Mouse (Mus musculus) cortical plate, adult 2 months (tissue): ENCODE results near the gene Mical2. TPM values are rescaled to one million over a fixed set of nuclear protein-coding genes. Genes with fewer than 3 reads are reported as not detected.

Experiments used
- H3K27ac ChIP-seq: fragments of 200-500 bp; 2 replicates; pipeline ENCODE4 v1.5.1; 2012; ENCODE audit warnings: low read length, control low read depth, inconsistent platforms; ENCODE audit not compliant: insufficient read depth
- H3K4me1 ChIP-seq: fragments of 200-500 bp; 2 replicates; pipeline ENCODE4 v1.6.1; 2011; ENCODE audit warnings: low read length; ENCODE audit not compliant: control insufficient read depth, insufficient read depth
- H3K4me3 ChIP-seq: fragments of 200-500 bp; 2 replicates; pipeline ENCODE4 v1.5.1; 2011; ENCODE audit warnings: mild to moderate bottlenecking, low read length, control low read depth; ENCODE audit not compliant: insufficient read depth
- CTCF ChIP-seq: fragments of 200-500 bp; IDR thresholded peaks from 2 replicates; pipeline ENCODE4 v1.5.1; 2011; ENCODE audit warnings: mild to moderate bottlenecking, control low read depth, low read length; ENCODE audit not compliant: insufficient read depth; ENCODE audit errors: extremely low read depth
- POLR2A ChIP-seq: fragments of 200-500 bp; IDR thresholded peaks from 2 replicates; pipeline ENCODE4 v1.6.1; 2011; ENCODE audit warnings: mild to moderate bottlenecking, low read length, control low read depth; ENCODE audit not compliant: insufficient read depth; ENCODE audit errors: extremely low read depth
- polyA plus RNA-seq: library from polyadenylated mRNA; depleted of rRNA; stranded (reverse); fragments of >200 nt; gene quantifications from 2 replicates; pipeline ENCODE4 v1.2.3, GENCODE M21; 2012; rRNA removed

Gene Mical2
- polyA plus RNA-seq, 1 experiment = 371 TPM

DNA sequence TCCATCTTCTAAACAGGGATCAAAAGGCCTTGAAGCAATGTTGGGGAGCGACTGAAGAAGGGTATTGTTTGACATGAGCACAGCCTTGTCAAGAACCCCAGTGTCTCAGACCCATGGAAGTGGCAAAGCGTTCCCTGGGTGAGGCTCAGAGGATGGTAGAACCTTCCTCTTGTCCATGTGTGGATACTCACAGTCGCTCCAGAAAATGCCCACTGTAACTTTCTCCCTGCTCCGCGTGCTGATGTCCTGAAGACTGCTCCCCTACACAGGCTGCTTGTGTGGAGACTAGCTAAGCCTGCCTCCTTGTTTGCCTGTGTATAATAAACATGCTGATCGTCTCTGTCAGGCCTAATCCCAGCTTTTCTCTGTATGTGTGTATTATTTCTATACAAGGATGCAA, 228.7 kb downstream of the Mical2 start:
- Histone ChIP-seq H3K4me3 (no peak overlapping the region), H3K4me1 (no peaks in the 10 kb centered on the region), H3K27ac (no peak overlapping the region)
- no peak for TF ChIP-seq POLR2A
- no peak for TF ChIP-seq CTCF

- H3K27ac ChIP-seq = no peak overlapping the region
- H3K4me3 ChIP-seq = no peak overlapping the region
- no peak for TF ChIP-seq CTCF
- no peak for TF ChIP-seq POLR2A
- H3K4me1 ChIP-seq = no peaks in the 10 kb centered on the region
Measured at GRCm38 (mm10) chr7:112454951-112455350, 229.3 kb downstream of the Mical2 start.

GRCm38 (mm10) chr7:112455566-112456110, 230.0 kb downstream of the Mical2 start:
- Histone ChIP-seq H3K4me3 (no peak overlapping the region), H3K4me1 (no peaks in the 10 kb centered on the region), H3K27ac (no peak overlapping the region)
- TF ChIP-seq POLR2A (no peak), CTCF (no peak)

- Histone ChIP-seq H3K4me3 (no peak overlapping the region), H3K4me1 (no peaks in the 10 kb centered on the region), H3K27ac (no peak overlapping the region)
- TF ChIP-seq POLR2A (no peak), CTCF (no peak)
Measured at GRCm38 (mm10) chr7:112457373-112457772, 231.7 kb downstream of the Mical2 start.

DNA sequence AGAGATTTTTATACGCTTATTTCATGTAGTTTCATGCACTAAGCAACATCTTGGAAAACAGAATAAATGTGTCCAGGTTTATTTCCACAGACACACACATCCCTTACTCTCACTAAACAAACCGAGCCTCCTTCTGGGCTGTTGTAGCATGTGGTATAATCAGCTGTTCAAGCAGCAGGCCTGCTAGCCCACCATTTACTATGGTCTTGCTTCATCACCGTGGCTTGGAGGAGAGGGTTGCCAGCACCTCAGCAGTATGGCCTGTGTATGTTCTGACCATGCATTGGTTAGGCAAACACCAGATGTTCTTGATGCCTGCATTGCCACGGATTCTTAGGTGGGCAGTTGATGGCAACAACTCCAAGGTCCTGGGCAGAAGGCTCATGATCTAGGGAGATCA, 232.3 kb downstream of the Mical2 start:
- H3K4me1 ChIP-seq = no peaks in the 10 kb centered on the region

GRCm38 (mm10) chr7:112458440-112458839, 232.8 kb downstream of the Mical2 start:
- Histone ChIP-seq H3K4me1 (no peaks in the 10 kb centered on the region), H3K4me3 (no peak overlapping the region), H3K27ac (no peak overlapping the region)
- no peak for TF ChIP-seq POLR2A
- no peak for TF ChIP-seq CTCF

More for the DNA sequence above, 232.3 kb downstream of the Mical2 start:
- Histone ChIP-seq H3K27ac (no peak overlapping the region), H3K4me3 (no peak overlapping the region)
- TF ChIP-seq POLR2A (no peak), CTCF (no peak)

Other genes starting within 250 kb of the Mical2 start
- gene Usp47, start 202.4 kb upstream of the Mical2 start, polyA plus RNA-seq = 32.8 and 34.9 TPM in 2 replicates
- gene Dkk3, start 66.8 kb upstream of the Mical2 start, polyA plus RNA-seq = 144 and 166 TPM in 2 replicates
- 44.7 and 45.0 TPM in 2 replicates for gene Parva, start 201.6 kb downstream of the Mical2 start, polyA plus RNA-seq